Mouse (Mus musculus): ENCODE results near the gene Itga4. TPM values are rescaled to one million over a fixed set of nuclear protein-coding genes. Genes with fewer than 3 reads are reported as not detected.

The Itga4 gene
- polyA plus RNA-seq, 1 experiment from 2014 or later: 2.7 TPM

GRCm38 (mm10) chr2:79248283-79248682, 6.9 kb upstream of the Itga4 start:
- no peak overlapping the region for H3K27ac ChIP-seq (replicated peaks)
- no peak overlapping the region for H3K9ac ChIP-seq
- H3K36me3 ChIP-seq: no peaks in the 10 kb centered on the region
- H3K4me1 ChIP-seq (replicated peaks): no peaks in the 10 kb centered on the region
- no peaks in the 10 kb centered on the region for H3K27me3 ChIP-seq
- no peak for ATAC-seq (ENCODE audit: low FRiP score, low read depth)
- no peak overlapping the region for H3K4me2 ChIP-seq
- 87% methylated on average over 5 of the region's 5 CpGs for WGBS
- no peaks in the 10 kb centered on the region for H3K9me3 ChIP-seq
- H3K4me3 ChIP-seq: no peak overlapping the region

GRCm38 (mm10) chr2:79250510-79250909, 4.7 kb upstream of the Itga4 start:
- ATAC-seq (ENCODE audit: low FRiP score, low read depth): no peak

GRCm38 (mm10) chr2:79253754-79254197, 1.4 kb upstream of the Itga4 start:
- H3K27me3 ChIP-seq: no peaks in the 10 kb centered on the region
- H3K4me2 ChIP-seq: no peak overlapping the region
- WGBS: 61% methylated on average over 8 of the region's 8 CpGs
- no peaks in the 10 kb centered on the region for H3K9me3 ChIP-seq
- no peak overlapping the region for H3K27ac ChIP-seq (replicated peaks)
- no peak for ATAC-seq (ENCODE audit: low FRiP score, low read depth)
- H3K9ac ChIP-seq: no peak overlapping the region
- H3K36me3 ChIP-seq: no peaks in the 10 kb centered on the region
- peaks cover 13% of the 10 kb centered on the region for H3K4me1 ChIP-seq (replicated peaks)
- no peak overlapping the region for H3K4me3 ChIP-seq

More at GRCm38 (mm10) chr2:79250510-79250909, 4.7 kb upstream of the Itga4 start:
- no peak overlapping the region for H3K27ac ChIP-seq (replicated peaks)
- H3K9ac ChIP-seq: no peak overlapping the region
- peaks cover 6% of the 10 kb centered on the region for H3K4me1 ChIP-seq (replicated peaks)
- 38% methylated on average over 1 of the region's 1 CpGs for whole genome bisulfite sequencing
- H3K4me2 ChIP-seq: no peak overlapping the region
- no peaks in the 10 kb centered on the region for H3K9me3 ChIP-seq
- no peaks in the 10 kb centered on the region for H3K27me3 ChIP-seq
- H3K4me3 ChIP-seq: no peak overlapping the region
- no peaks in the 10 kb centered on the region for H3K36me3 ChIP-seq

- peak overlapping the region; percentile 94 for H3K4me2 ChIP-seq
- 0 out of 2 replicates have a peak overlapping the region, but pooled peaks have one; percentile 7 for H3K27ac ChIP-seq (replicated peaks)
- no peaks in the 10 kb centered on the region for H3K9me3 ChIP-seq
- no peak overlapping the region for H3K9ac ChIP-seq
- peaks cover 13% of the 10 kb centered on the region for H3K4me1 ChIP-seq (replicated peaks)
- WGBS: 60% methylated on average over 3 of the region's 3 CpGs
- no peaks in the 10 kb centered on the region for H3K27me3 ChIP-seq
- no peaks in the 10 kb centered on the region for H3K36me3 ChIP-seq
- peak; percentile 44; the same call in 1 of the 2 replicates for ATAC-seq (ENCODE audit: low FRiP score, low read depth)
- H3K4me3 ChIP-seq: peak overlapping the region; percentile 46
Measured at GRCm38 (mm10) chr2:79254588-79255191, 536 bp upstream of the Itga4 start.

- peak; percentile 33; the same call in 1 of the 2 replicates for ATAC-seq (ENCODE audit: low FRiP score, low read depth)
- peaks cover 13% of the 10 kb centered on the region for H3K4me1 ChIP-seq (replicated peaks)
- WGBS: 12% methylated on average over 7 of the region's 7 CpGs
Measured at GRCm38 (mm10) chr2:79256001-79256339, 744 bp downstream of the Itga4 start.

GRCm38 (mm10) chr2:79256376-79256775, 1.1 kb downstream of the Itga4 start:
- Histone ChIP-seq H3K27ac (replicated peaks) (0 out of 2 replicates have a peak overlapping the region, but pooled peaks have one; percentile 7), H3K9ac (no peak overlapping the region), H3K36me3 (no peaks in the 10 kb centered on the region), H3K4me1 (replicated peaks) (peaks cover 13% of the 10 kb centered on the region), H3K27me3 (no peaks in the 10 kb centered on the region), H3K9me3 (no peaks in the 10 kb centered on the region), H3K4me3 (peak overlapping the region; percentile 46), H3K4me2 (peak overlapping the region; percentile 94)
- no peak for ATAC-seq (ENCODE audit: low FRiP score, low read depth)
- 81% methylated on average over 1 of the region's 1 CpGs for WGBS

More at GRCm38 (mm10) chr2:79256001-79256339, 744 bp downstream of the Itga4 start:
- Histone ChIP-seq H3K4me2 (peak overlapping the region; percentile 94), H3K4me3 (peak overlapping the region; percentile 46), H3K9ac (peak overlapping the region; percentile 45), H3K36me3 (no peaks in the 10 kb centered on the region), H3K9me3 (no peaks in the 10 kb centered on the region), H3K27ac (replicated peaks) (peak overlapping the region; percentile 7; the same call in 1 of the 2 replicates), H3K27me3 (no peaks in the 10 kb centered on the region)

- Histone ChIP-seq H3K9me3 (no peaks in the 10 kb centered on the region), H3K4me3 (peak overlapping the region; percentile 46; the same call in 1 of the 2 replicates), H3K4me1 (replicated peaks) (peaks cover 13% of the 10 kb centered on the region), H3K4me2 (peak overlapping the region; percentile 94; the same call in 1 of the 2 replicates), H3K36me3 (no peaks in the 10 kb centered on the region), H3K27ac (replicated peaks) (no peak overlapping the region), H3K27me3 (no peaks in the 10 kb centered on the region), H3K9ac (no peak overlapping the region)
- WGBS: 80% methylated on average over 4 of the region's 4 CpGs
- no peak for ATAC-seq (ENCODE audit: low FRiP score, low read depth)
Measured at GRCm38 (mm10) chr2:79256880-79257279, 1.7 kb downstream of the Itga4 start.

- peaks cover 13% of the 10 kb centered on the region for H3K4me1 ChIP-seq (replicated peaks)
- H3K9ac ChIP-seq: no peak overlapping the region
- no peak overlapping the region for H3K4me3 ChIP-seq
- no peak overlapping the region for H3K27ac ChIP-seq (replicated peaks)
- no peak for ATAC-seq (ENCODE audit: low FRiP score, low read depth)
- H3K27me3 ChIP-seq: no peaks in the 10 kb centered on the region
- no peaks in the 10 kb centered on the region for H3K9me3 ChIP-seq
- WGBS: 75% methylated on average over 4 of the region's 4 CpGs
- H3K4me2 ChIP-seq: peak overlapping the region; percentile 9; the same call in 1 of the 2 replicates
- no peaks in the 10 kb centered on the region for H3K36me3 ChIP-seq
Measured at GRCm38 (mm10) chr2:79257411-79257810, 2.2 kb downstream of the Itga4 start.

- Histone ChIP-seq H3K9me3 (no peaks in the 10 kb centered on the region), H3K4me3 (no peak overlapping the region), H3K27ac (replicated peaks) (no peak overlapping the region), H3K4me1 (replicated peaks) (peaks cover 13% of the 10 kb centered on the region), H3K27me3 (no peaks in the 10 kb centered on the region), H3K4me2 (no peak overlapping the region), H3K36me3 (no peaks in the 10 kb centered on the region), H3K9ac (no peak overlapping the region)
- WGBS: 72% methylated on average over 4 of the region's 4 CpGs
- ATAC-seq (ENCODE audit: low FRiP score, low read depth): no peak
Measured at GRCm38 (mm10) chr2:79259326-79259725, 4.1 kb downstream of the Itga4 start.

- no peaks in the 10 kb centered on the region for H3K36me3 ChIP-seq
- H3K4me1 ChIP-seq (replicated peaks): no peaks in the 10 kb centered on the region
- H3K4me3 ChIP-seq: no peak overlapping the region
- H3K9ac ChIP-seq: no peak overlapping the region
- no peaks in the 10 kb centered on the region for H3K27me3 ChIP-seq
- no peak overlapping the region for H3K4me2 ChIP-seq
- no peak for ATAC-seq (ENCODE audit: low FRiP score, low read depth)
- WGBS: 45% methylated on average over 4 of the region's 4 CpGs
- H3K27ac ChIP-seq (replicated peaks): no peak overlapping the region
- H3K9me3 ChIP-seq: no peaks in the 10 kb centered on the region
Measured at GRCm38 (mm10) chr2:79265665-79266064, 10.4 kb downstream of the Itga4 start.

GRCm38 (mm10) chr2:79266480-79266879, 11.3 kb downstream of the Itga4 start:
- ATAC-seq (ENCODE audit: low FRiP score, low read depth): no peak
- H3K9ac ChIP-seq: no peak overlapping the region
- H3K4me3 ChIP-seq: no peak overlapping the region
- H3K9me3 ChIP-seq: no peaks in the 10 kb centered on the region
- H3K4me1 ChIP-seq (replicated peaks): no peaks in the 10 kb centered on the region
- 96% methylated on average over 3 of the region's 3 CpGs for WGBS
- no peaks in the 10 kb centered on the region for H3K27me3 ChIP-seq
- no peak overlapping the region for H3K4me2 ChIP-seq
- no peak overlapping the region for H3K27ac ChIP-seq (replicated peaks)
- no peaks in the 10 kb centered on the region for H3K36me3 ChIP-seq

GRCm38 (mm10) chr2:79267181-79267580, 12.0 kb downstream of the Itga4 start:
- H3K4me3 ChIP-seq: no peak overlapping the region
- ATAC-seq (ENCODE audit: low FRiP score, low read depth): no peak
- no peaks in the 10 kb centered on the region for H3K27me3 ChIP-seq
- H3K4me1 ChIP-seq (replicated peaks): no peaks in the 10 kb centered on the region
- H3K9ac ChIP-seq: no peak overlapping the region
- WGBS: 95% methylated on average over 3 of the region's 3 CpGs
- H3K9me3 ChIP-seq: no peaks in the 10 kb centered on the region
- no peak overlapping the region for H3K4me2 ChIP-seq
- no peak overlapping the region for H3K27ac ChIP-seq (replicated peaks)
- no peaks in the 10 kb centered on the region for H3K36me3 ChIP-seq

GRCm38 (mm10) chr2:79268863-79269262, 13.6 kb downstream of the Itga4 start:
- Histone ChIP-seq H3K4me3 (no peak overlapping the region), H3K4me2 (no peak overlapping the region), H3K27me3 (no peaks in the 10 kb centered on the region), H3K36me3 (no peaks in the 10 kb centered on the region), H3K9me3 (no peaks in the 10 kb centered on the region), H3K9ac (no peak overlapping the region), H3K4me1 (replicated peaks) (no peaks in the 10 kb centered on the region), H3K27ac (replicated peaks) (no peak overlapping the region)
- no peak for ATAC-seq (ENCODE audit: low FRiP score, low read depth)
- WGBS: 85% methylated on average over 4 of the region's 4 CpGs

Measured in hindbrain, embryonic 15.5 days (tissue).